Mouse (Mus musculus) urinary bladder, postnatal 10 days (tissue): Measurements from ENCODE around the gene Fhit.

Source experiments
- DNase-seq: peaks from one replicate; pipeline ENCODE4 v3.0.0; 2022; ENCODE audit warnings: low spot score

Gene Fhit

DNA sequence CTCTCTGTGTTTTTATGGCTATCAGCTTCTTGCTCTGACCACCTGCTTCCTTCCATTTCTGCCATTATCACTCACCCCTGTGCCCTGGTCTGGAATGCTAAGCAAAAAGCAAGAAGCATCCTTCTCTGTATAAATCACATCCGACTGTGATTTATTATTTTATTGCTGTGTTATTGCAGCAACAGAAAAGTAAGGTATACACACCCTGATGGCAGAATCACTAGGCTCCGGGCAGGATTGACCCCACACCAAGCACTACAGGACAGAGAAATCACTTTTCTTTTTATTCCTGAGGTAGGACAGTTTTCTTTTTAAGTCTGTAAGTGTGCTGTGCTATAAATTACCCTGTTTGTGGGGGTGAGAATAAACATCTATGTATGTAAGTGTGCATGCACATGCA, 460.1 kb downstream of the Fhit start:
- no peak for DNase-seq

DNA sequence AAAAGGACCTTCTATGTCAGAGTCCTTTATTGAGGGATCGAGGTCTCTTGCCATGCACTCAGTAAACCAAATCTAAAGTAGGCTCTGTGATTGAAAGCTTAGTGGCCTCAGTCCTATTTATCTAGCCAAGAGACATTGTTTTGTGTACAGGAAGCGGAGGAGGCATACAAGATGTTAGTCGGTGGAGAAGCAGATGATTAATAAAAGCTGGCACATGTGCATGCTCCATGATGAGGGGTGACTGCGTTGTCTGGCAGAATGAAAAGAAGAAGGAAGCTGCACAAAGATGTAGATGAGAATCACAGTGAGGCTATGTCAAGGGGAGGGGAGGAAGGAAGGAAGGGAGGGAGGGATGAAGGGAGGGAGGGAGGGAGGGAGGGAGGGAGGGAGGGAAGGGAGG, 481.8 kb downstream of the Fhit start:
- DNase-seq: no peak

GRCm38 (mm10) chr14:10679638-10680037, 482.2 kb downstream of the Fhit start:
- DNase-seq: no peak

- no peak for DNase-seq
These were observed 484.2 kb downstream of the Fhit start for GRCm38 (mm10) chr14:10677627-10678026.

- DNase-seq: no peak
These were observed 501.6 kb downstream of the Fhit start for GRCm38 (mm10) chr14:10660247-10660646.

DNA sequence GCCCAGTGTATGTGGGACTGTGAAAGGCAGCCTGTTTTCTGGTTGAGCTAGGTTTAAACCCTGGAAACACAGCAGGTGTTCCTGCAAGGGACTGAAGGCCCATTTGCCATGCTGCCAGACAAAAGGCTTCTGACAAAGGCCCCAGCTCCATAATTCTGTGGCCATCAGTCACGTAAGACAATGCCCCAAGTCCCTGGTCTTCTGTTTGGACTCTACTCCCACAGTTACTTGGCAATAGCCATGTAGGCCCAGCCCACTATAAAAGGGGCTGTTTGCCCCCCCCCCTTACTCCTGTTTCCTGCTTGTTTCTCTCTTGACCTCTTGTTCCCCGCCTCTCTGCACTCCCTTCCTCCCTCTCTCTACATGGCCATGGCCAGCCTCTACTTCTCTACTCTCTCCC, 502.5 kb downstream of the Fhit start:
- no peak for DNase-seq

DNA sequence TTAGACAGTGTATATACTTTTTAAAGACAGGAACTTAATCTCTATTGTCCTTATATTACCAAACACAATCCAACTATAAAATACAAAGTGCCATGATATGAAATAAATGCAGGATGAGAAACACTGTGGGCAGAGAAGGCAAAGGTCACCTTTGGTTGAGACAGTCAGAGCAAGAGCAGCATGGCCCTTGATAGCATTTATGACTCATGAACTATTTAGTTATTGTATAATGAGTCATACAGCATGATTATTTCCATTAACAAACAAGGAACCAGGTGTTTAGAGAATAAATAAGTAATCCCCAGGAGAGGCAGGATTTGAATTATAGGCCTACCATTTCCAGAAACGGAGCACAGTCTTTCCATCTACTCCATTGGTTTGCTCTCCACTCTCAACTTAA, 503.6 kb downstream of the Fhit start:
- no peak for DNase-seq

DNA sequence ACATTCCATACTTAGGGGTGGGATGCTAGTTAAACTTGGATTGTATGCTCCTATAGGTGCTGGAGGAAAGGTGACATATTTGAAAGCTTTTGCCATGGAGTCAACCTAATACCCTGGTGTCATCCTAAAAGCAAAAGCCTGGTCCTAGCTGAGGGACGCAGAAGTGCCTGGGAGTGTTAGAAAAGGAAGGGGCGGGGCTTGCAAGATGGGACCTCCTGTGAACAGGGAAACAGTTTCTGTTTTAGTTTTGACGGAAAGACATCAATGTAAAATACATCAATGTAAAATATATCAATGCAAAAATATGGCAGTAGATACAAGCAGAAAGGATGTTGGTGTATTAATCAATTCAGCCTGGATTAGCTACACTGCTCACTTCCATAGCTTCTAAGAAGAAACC, 504.5 kb downstream of the Fhit start:
- DNase-seq: no peak

- no peak for DNase-seq
These were observed 506.0 kb downstream of the Fhit start for GRCm38 (mm10) chr14:10655842-10656241.

DNA sequence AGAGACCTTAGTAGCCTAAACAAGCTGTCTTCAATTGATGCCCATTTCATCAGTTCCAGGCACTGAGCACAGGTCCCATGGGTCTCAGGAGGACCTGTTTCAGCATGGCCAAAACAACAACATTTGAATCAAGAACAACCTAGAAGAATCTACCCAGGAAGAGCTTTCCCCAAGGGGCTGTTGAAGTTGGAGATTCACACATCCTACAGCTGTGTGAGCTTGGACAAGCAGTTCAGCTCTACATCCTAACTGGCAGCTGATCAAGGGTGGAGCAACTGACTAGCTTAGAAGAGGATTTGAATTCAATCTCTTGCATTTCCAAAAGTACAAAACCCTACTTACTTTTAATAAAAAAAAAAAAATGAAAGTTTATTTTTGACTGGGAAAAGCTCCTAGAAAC, 514.0 kb downstream of the Fhit start:
- DNase-seq: no peak

- no peak for DNase-seq
These were observed 530.1 kb downstream of the Fhit start for GRCm38 (mm10) chr14:10631783-10632182.

GRCm38 (mm10) chr14:10630831-10631360, 530.9 kb downstream of the Fhit start:
- no peak for DNase-seq

GRCm38 (mm10) chr14:10593467-10593866, 568.4 kb downstream of the Fhit start:
- no peak for DNase-seq

- DNase-seq: no peak
These were observed 592.8 kb downstream of the Fhit start for GRCm38 (mm10) chr14:10568937-10569552.

- DNase-seq: no peak
These were observed 594.1 kb downstream of the Fhit start for GRCm38 (mm10) chr14:10567771-10568170.

DNA sequence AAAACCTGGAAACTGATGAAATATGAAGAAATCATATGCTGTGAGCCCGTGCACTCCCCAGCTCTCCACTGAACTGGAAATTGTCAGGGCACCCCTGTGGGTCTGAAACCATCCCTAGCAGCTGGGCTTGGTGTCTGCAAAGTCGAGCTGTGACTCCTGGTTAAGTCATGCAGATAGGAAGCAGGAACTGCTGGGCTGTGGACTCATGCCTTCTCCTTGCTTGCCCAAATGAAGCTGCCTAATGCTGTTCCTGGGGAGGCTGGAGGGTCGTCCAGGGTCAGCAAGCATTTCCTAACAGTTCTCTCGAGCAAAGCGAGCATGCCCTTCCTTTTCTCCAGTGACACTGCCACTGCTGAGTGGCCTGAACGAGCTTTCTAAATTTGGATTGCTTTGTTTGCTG, 607.1 kb downstream of the Fhit start:
- no peak for DNase-seq

- no peak for DNase-seq
These were observed 613.2 kb downstream of the Fhit start for GRCm38 (mm10) chr14:10548632-10549031.

GRCm38 (mm10) chr14:10545916-10546315, 615.9 kb downstream of the Fhit start:
- DNase-seq: no peak

GRCm38 (mm10) chr14:10534862-10535261, 627.0 kb downstream of the Fhit start:
- DNase-seq: no peak

DNA sequence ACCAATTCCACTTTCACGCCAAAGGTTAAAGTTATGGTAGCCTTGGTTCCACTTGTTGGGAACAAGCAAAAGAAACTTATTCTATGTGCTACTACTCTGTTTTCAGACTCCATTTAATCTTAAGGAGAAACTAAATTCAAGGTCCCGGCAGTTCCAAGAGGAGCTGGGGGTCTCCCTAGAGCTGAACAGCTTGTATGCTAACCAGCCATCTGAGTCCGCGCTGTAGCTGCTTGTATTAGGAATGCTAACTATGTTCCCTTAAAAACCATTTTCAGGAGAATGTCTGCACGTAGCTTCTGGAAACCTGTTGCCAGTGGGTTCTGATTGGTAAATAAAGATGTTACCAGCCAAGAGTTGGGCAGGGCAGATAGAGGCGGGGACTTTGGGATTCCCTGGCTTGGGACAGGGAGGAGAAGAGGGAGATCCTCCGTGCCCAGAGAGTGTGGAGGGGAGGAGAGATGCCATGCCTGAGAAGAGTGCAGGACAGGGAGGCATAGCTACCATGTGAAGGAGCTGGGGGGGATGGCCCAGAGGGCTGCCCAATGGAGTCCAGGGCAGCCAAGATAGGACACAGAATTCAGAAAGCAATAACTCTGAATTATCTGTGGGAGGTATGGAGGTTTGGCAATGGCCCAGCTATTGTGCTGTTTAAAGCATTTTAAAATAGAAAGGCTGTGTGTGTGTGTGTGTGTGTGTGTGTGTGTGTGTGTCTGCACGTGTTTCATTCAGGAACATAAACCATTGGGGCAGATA, 629.9 kb downstream of the Fhit start:
- no peak for DNase-seq

DNA sequence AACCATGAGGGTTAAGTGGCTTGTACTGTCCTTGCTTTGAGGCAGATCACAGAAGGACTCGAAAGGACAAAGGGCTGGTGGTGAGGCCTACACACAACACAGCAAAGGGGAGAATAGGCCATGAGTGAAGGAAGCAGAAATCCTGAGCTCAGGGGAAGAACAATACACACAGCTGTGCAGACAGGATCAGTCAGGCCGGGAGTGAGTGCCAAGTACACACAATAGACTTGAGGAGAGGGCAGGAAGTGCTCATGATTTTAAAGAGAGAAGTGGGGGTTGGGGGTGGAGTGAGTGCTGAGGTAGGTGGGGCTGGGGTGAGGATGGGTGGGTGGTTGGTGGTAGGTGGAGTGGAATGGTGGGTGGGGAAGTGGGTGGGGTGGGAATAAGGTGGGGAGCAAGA, 635.0 kb downstream of the Fhit start:
- no peak for DNase-seq

GRCm38 (mm10) chr14:10525786-10526185, 636.0 kb downstream of the Fhit start:
- no peak for DNase-seq

DNA sequence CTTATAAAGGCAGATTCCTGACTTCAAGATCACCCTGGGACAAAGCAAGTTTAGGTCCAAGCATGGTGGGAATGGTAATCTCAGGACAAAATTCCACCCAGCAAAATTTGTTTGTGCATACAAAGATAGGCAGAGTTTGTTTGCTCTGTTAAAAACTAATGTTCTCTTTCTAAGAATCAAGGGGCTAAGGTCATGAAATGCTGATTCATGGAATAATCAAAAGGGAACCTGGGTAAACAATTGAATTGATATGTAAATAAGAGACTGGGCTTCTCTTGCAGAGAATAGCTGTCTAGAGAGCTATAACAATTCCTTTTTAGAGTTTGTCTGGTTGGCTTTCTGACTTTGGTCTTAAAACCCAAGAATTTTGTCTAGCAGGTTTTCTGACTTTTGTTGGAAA, 647.8 kb downstream of the Fhit start:
- DNase-seq: no peak

GRCm38 (mm10) chr14:10509252-10509651, 652.6 kb downstream of the Fhit start:
- no peak for DNase-seq
